In genomic region chr14:105570156-105570555, GRCm38 (mm10) we compare ENCODE assay signal across 35 mouse cellular contexts.
"Had no signal": no experiment of that assay in that cellular context is flagged by ENCODE, and none has a peak within 500 bp of the region (broad histone marks: within the 10 kb centered on the region; RNA-seq: fewer than 3 reads in every experiment).

No protein-coding gene starts in this region.

- ATAC-seq: hindbrain, embryonic 16.5 days; hindbrain, postnatal 0 days; inflammation-experienced regulatory T-cells, adult 6 months; intestine, embryonic 15.5 days; intestine, postnatal 0 days had no signal

- H3K4me1 ChIP-seq: hindbrain, embryonic 10.5 days; hindbrain, embryonic 15.5 days; intestine, embryonic 15.5 days had no signal

- H3K36me3 ChIP-seq: heart, embryonic 10.5 days; heart, embryonic 12.5 days; heart, embryonic 13.5 days; heart, embryonic 15.5 days; hindbrain, embryonic 10.5 days; hindbrain, embryonic 12.5 days; hindbrain, embryonic 13.5 days; hindbrain, embryonic 15.5 days; intestine, embryonic 15.5 days; kidney, embryonic 15.5 days had no signal

- H3K4me3 ChIP-seq: heart, embryonic 10.5 days; heart, embryonic 12.5 days; heart, embryonic 13.5 days; heart, embryonic 15.5 days; hindbrain, embryonic 10.5 days; hindbrain, embryonic 12.5 days; hindbrain, embryonic 13.5 days; hindbrain, embryonic 15.5 days; intestine, embryonic 15.5 days; kidney, embryonic 15.5 days; layer of hippocampus, adult 2 months; left cerebral cortex, adult 2 months had no signal

- H3K27ac ChIP-seq: heart, embryonic 10.5 days; heart, embryonic 13.5 days; heart, embryonic 15.5 days; hindbrain, embryonic 10.5 days; hindbrain, embryonic 12.5 days; hindbrain, embryonic 13.5 days; hindbrain, embryonic 14.5 days; hindbrain, embryonic 15.5 days; hindbrain, postnatal 0 days; intestine, embryonic 15.5 days; kidney, embryonic 15.5 days; kidney, postnatal 0 days; layer of hippocampus, adult 2 months; left cerebral cortex, adult 2 months had no signal

- DNase-seq: heart, postnatal 10 days; heart, postnatal 14 days; heart, postnatal 36 days; heart, postnatal 4 days; kidney, adult 11 months; kidney, adult 18-20 months; kidney, adult 2 months; kidney, adult 8-10 months; kidney, adult 9 months; kidney, postnatal 10 days; kidney, postnatal 14 days; kidney, postnatal 25 days; kidney, postnatal 36 days; kidney, postnatal 4 days; layer of hippocampus, adult 9-11 months; layer of hippocampus, postnatal 36 days had no signal

- H3K9ac ChIP-seq: heart, embryonic 12.5 days; heart, embryonic 13.5 days; heart, embryonic 15.5 days; hindbrain, embryonic 12.5 days; hindbrain, embryonic 13.5 days; hindbrain, embryonic 14.5 days; hindbrain, embryonic 15.5 days; intestine, embryonic 15.5 days; kidney, embryonic 15.5 days had no signal

- H3K4me2 ChIP-seq: heart, embryonic 11.5 days; heart, embryonic 12.5 days; heart, embryonic 13.5 days; heart, embryonic 15.5 days; hindbrain, embryonic 12.5 days; hindbrain, embryonic 13.5 days; hindbrain, embryonic 14.5 days; hindbrain, embryonic 15.5 days; intestine, embryonic 15.5 days; kidney, embryonic 15.5 days had no signal

- H3K27me3 ChIP-seq: heart, embryonic 12.5 days; heart, embryonic 13.5 days; heart, embryonic 15.5 days; hindbrain, embryonic 12.5 days; hindbrain, embryonic 13.5 days; hindbrain, embryonic 15.5 days; intestine, embryonic 15.5 days; kidney, embryonic 15.5 days had no signal

- H3K9me3 ChIP-seq: heart, embryonic 10.5 days; heart, embryonic 12.5 days; heart, embryonic 13.5 days; heart, embryonic 15.5 days; hindbrain, embryonic 10.5 days; hindbrain, embryonic 12.5 days; hindbrain, embryonic 13.5 days; hindbrain, embryonic 15.5 days; intestine, embryonic 15.5 days; kidney, embryonic 15.5 days had no signal
